Mouse (Mus musculus) erythroblast, embryonic 14.5 days (primary cell): Measurements from ENCODE around the gene Hcar1.

Experiments
- GATA1 ChIP-seq: IDR thresholded peaks from 2 replicates; pipeline ENCODE4 v1.6.1; 2012; ENCODE audit warnings: low read length, inconsistent platforms, mixed read lengths
- TAL1 ChIP-seq: IDR thresholded peaks from 3 replicates; pipeline ENCODE4 v1.6.1; 2012; ENCODE audit warnings: low read length, inconsistent platforms, mixed read lengths

DNA sequence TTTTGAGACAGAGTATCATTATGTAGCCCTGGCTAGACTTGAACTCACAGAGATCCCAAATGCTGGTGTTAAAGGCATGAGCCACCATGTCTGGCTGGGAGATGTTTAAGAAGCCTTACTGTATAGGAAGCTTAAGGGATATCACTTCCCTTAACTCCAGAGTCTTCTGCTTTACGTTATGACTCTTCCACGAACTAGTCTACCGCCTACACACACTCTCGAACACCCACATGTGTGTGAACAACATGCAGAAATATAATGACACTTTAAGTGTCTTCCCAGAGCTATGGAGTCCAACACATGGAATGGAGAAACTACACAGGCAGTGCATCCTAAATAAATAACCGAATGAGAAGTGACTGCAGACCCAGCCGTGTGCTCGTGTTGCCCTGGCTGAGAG lies 4.1 kb upstream of the Hcar1 start:
- no peak for TF ChIP-seq GATA1
- TF ChIP-seq TAL1 = no peak
